Mouse (Mus musculus) layer of hippocampus, adult 2 months (tissue): ENCODE results near the gene Gm28710. TPM values are rescaled to one million over a fixed set of nuclear protein-coding genes. Genes with fewer than 3 reads are reported as not detected.

ENCODE experiments used
- DNase-seq, 2 experiments: peaks; one replicate each; pipeline ENCODE4 v3.0.0; 2022; ENCODE audit warnings: low spot score in 2 of 2
- H3K27ac ChIP-seq: fragments of 200-600 bp; 2 replicates; pipeline ENCODE4 v1.8.1; 2022
- H3K4me3 ChIP-seq: fragments of 200-600 bp; 2 replicates; pipeline ENCODE4 v1.8.1; 2022; ENCODE audit warnings: mild to moderate bottlenecking
- CTCF ChIP-seq: fragments of 200-600 bp; conservative IDR thresholded peaks from 2 replicates; pipeline ENCODE4 v1.8.1; 2022; ENCODE audit warnings: antibody characterized with exemption, mild to moderate bottlenecking, moderate library complexity
- long read RNA-seq, 2 experiments: library from polyadenylated mRNA; stranded (forward); transcript quantifications; one replicate each; pipeline ENCODE4 v2.0.0; 2021; ENCODE audit warnings: borderline mapping rate in 2 of 2
- total RNA-seq, 2 experiments: library from RNA; stranded (reverse); gene quantifications; 2 replicates each; pipeline ENCODE4 v1.2.3; 2021

Gene Gm28710
- not detected for total RNA-seq
- long read RNA-seq, experiment 1, result 0 reads
- long read RNA-seq, experiment 2, partial matches to known transcripts, result 0 of 1 reads
- long read RNA-seq, experiment 2, other reads (novel, unspliced or antisense), result 1 of 1 reads

- TF ChIP-seq CTCF, result no peak
- DNase-seq, result no peak
- Histone ChIP-seq H3K4me3 (no peak within 1 kb of the TSS; the same call in 1 of the 2 replicates), H3K27ac (no peak within 1 kb of the TSS)
Observed at GRCm38 (mm10) chr5:16791243-16791860, at the start of gene Gm28710. TSS of gene Gm28710 (plus strand) at chr5:16791810.

- Histone ChIP-seq H3K4me3 (no peak overlapping the region), H3K27ac (no peak overlapping the region)
- DNase-seq, result no peak
- TF ChIP-seq CTCF, result no peak
Observed at GRCm38 (mm10) chr5:16777176-16777575, 14.4 kb upstream of the Gm28710 start.

GRCm38 (mm10) chr5:16778610-16779172, 12.9 kb upstream of the Gm28710 start:
- no peak overlapping the region for H3K4me3 ChIP-seq
- no peak for TF ChIP-seq CTCF

GRCm38 (mm10) chr5:16785627-16786026, 6.0 kb upstream of the Gm28710 start:
- no peak for DNase-seq
- no peak overlapping the region for H3K27ac ChIP-seq
- H3K4me3 ChIP-seq, result no peak overlapping the region
- TF ChIP-seq CTCF, result no peak

More at GRCm38 (mm10) chr5:16778610-16779172, 12.9 kb upstream of the Gm28710 start:
- H3K27ac ChIP-seq, result no peak overlapping the region
- no peak for DNase-seq

- DNase-seq, result peak in 1 of 2 experiments; percentile 5
- no peak for TF ChIP-seq CTCF
- Histone ChIP-seq H3K4me3 (no peak overlapping the region), H3K27ac (no peak overlapping the region)
Observed at GRCm38 (mm10) chr5:16794972-16795371, 3.4 kb downstream of the Gm28710 start.

- H3K4me3 ChIP-seq, result no peak overlapping the region
- no peak overlapping the region for H3K27ac ChIP-seq
- no peak for DNase-seq
- TF ChIP-seq CTCF, result no peak
Observed at GRCm38 (mm10) chr5:16802726-16803125, 11.1 kb downstream of the Gm28710 start.

- no peak overlapping the region for H3K4me3 ChIP-seq
- no peak for DNase-seq
- no peak overlapping the region for H3K27ac ChIP-seq
- no peak for TF ChIP-seq CTCF
Observed at GRCm38 (mm10) chr5:16838991-16839390, 47.4 kb downstream of the Gm28710 start.

- Histone ChIP-seq H3K27ac (no peak overlapping the region), H3K4me3 (no peak overlapping the region)
- TF ChIP-seq CTCF, result peak; percentile 85
- DNase-seq, result peak; percentile 52 to 73
Observed at GRCm38 (mm10) chr5:16869309-16869915, 77.8 kb downstream of the Gm28710 start.

- peak; percentile 74 for TF ChIP-seq CTCF
- H3K27ac ChIP-seq, result no peak overlapping the region
- H3K4me3 ChIP-seq, result no peak overlapping the region
- no peak for DNase-seq
Observed at GRCm38 (mm10) chr5:16894161-16894560, 102.6 kb downstream of the Gm28710 start.

GRCm38 (mm10) chr5:16919791-16920190, 128.2 kb downstream of the Gm28710 start:
- no peak for DNase-seq
- H3K27ac ChIP-seq, result no peak overlapping the region
- H3K4me3 ChIP-seq, result no peak overlapping the region
- no peak for TF ChIP-seq CTCF

- no peak overlapping the region for H3K4me3 ChIP-seq
- no peak for DNase-seq
- no peak overlapping the region for H3K27ac ChIP-seq
- TF ChIP-seq CTCF, result no peak
Observed at GRCm38 (mm10) chr5:16922473-16922872, 130.9 kb downstream of the Gm28710 start.

Other genes with a start within 250 kb of the Gm28710 start
- gene Hgf, start 238.3 kb upstream of the Gm28710 start, total RNA-seq, result 1 to 10 TPM; 2.2 to 4.6 TPM